Mouse (Mus musculus): ENCODE measurements around the gene Inhbc.

The Inhbc gene

GRCm38 (mm10) chr10:127352187-127352586 lies 18.0 kb downstream of the Inhbc start:
- no peak for DNase-seq (ENCODE audit: inconsistent age in 2 of 2, low spot score in 1 of 2)

- DNase-seq (ENCODE audit: inconsistent age in 2 of 2, low spot score in 1 of 2): no peak
These were observed 18.5 kb downstream of the Inhbc start for GRCm38 (mm10) chr10:127351719-127352118.

DNA sequence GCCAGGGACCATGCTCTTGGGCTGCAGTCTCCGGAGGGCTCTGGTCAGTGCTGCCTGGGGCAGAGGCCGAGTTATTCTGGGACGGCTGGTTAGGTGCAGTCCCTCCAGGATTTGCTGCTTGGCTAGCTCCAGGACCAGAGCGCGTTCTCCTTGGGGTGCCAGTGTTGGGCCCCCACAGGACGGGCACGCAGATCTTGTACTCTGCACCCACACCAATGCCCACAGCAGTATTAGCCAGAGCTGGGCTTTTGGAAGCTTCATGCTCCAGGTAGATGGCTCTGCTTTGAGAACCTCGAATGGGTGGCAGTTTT lies 19.0 kb downstream of the Inhbc start:
- DNase-seq (ENCODE audit: inconsistent age in 2 of 2, low spot score in 1 of 2): no peak

GRCm38 (mm10) chr10:127350594-127351284 lies 19.5 kb downstream of the Inhbc start:
- peak; percentile 59 to 81 for DNase-seq (ENCODE audit: inconsistent age in 2 of 2, low spot score in 1 of 2)

DNA sequence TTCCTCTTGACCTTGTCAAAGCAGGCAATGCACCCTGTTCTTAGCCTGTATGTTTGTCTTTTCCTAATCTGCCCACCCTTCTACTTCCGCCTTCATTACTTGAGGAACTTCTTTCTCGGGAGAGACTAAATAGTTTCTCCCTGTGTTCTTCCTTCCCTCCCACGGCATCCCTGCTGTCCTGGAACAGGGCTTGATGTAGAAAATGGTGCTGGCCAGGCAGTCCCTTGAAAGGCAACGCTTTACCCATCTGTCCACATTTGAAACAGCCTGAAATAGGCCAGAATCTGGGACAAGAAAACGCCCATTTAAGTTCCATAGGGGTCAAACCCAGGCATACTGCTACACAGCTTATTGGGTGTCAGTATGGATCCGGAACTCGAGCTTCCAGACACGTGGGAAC lies 20.4 kb downstream of the Inhbc start:
- no peak for DNase-seq (ENCODE audit: inconsistent age in 2 of 2, low spot score in 1 of 2)

DNA sequence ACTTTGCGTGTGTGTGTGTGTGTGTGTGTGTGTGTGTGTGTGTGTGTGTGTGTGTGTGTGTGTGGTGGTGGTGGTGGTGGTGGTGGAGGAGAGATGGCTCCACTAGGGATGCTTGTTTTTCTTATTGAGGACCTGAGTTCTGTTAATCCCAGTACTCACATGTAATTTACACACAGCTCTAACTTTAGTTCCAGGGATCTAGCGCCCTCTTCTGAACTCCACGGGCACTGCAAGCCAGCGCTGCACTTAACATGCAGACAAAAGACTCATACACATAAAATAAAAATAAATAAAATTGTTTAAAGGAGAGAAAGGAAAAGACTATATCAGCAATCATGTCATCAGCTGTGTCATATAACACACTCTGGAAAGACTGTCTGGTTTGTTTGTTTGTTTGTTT lies 21.3 kb downstream of the Inhbc start:
- DNase-seq (ENCODE audit: inconsistent age in 2 of 2, low spot score in 1 of 2): peak in 1 of 2 experiments; percentile 53

DNA sequence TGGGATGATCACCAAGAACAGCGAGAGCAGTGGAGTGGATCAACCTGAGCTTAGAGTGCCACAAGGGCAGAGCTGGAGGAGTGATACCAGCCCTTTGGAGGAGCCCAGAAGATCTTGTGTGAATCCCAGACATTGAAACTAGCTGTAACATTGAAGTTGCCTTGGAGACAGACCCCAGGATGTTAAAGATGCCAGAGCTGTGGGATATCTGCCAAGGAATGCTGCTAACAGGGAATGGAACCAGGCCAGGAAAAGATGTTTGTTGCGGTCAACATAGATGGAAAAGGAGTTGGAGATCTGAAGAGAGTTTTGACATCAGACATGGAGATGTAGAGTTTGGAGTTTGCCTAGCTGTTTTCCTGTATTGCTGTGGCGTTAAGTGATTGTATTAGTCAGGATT lies 24.1 kb downstream of the Inhbc start:
- DNase-seq (ENCODE audit: inconsistent age in 2 of 2, low spot score in 1 of 2): no peak

DNA sequence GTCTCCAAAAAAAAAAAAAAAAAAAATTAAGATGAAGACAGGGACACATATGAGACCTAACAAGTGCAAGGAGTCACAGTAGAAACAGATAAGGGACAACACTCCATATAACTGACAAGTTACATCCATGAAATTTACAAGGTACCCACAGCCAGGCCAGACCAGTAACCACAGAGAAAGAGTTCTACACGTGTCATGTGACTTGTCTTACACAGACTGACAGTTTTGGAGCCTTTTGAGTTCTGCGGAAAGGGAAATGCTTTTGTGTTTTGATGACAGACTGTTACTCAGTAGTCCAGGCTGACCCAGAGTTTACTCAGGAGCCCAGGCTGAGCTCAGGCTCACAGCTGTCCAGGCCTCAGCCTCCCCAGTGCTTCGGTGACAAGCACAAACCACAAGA lies 27.2 kb downstream of the Inhbc start:
- DNase-seq (ENCODE audit: inconsistent age in 2 of 2, low spot score in 1 of 2): no peak

DNA sequence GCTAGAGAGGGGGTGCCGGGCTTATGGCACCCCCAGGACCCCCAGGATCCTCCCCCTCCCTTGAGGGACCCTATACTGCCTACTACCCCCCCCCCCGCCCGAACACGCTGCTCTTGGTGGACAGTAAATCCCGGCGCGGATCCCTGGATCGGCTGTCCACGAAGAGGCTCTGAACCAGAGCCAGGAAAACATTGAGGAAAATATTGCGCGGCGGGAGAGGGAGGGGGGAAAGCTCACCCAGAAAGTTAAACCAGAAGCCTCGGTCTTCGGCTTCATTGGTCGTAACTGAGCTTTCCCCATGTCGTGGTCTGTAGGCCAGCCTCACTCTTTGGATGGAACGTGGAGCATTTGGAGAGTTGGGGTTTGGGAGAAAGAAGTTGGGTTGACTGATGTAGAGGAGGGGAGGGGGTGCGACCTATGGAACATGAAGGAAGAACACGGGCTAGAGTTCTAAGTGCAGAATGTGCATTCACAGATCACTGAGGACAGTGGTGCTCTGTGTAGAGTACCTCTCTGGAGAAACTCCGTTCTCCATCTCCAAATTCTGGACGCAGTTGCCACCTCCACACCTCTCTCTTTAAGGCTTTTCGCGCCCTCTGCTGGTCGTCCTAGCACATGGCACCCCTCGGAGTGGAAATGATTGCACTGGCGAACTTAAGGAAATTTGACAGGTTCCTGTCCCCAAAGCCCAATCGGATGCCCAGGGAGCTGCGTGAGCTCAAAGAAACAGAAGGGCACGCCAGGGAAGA lies 28.2 kb downstream of the Inhbc start, which contains the start of gene Gli1:
Gene Gli1 (minus strand): TSS at position 84 of the 749 bp plus-strand sequence.
- DNase-seq (ENCODE audit: inconsistent age in 2 of 2, low spot score in 1 of 2): peak; percentile 82 to 95

DNA sequence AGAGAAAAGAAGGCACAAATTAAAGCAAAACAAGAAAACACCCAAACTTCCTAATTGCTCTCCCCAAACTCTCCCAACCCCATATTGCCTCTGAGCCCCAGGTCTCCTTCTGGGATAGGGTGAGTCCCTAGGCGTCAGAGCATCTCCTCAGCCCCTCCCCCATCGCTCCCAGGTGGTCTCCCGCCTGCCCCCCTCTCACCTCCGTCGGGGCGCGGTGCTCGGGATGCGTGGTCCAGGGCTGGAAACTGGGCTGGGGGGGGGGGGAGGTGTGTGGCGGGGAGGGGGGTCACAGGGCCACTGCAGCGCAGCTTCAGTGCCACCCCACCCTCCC lies 28.9 kb downstream of the Inhbc start:
- peak in 1 of 2 experiments; percentile 33 for DNase-seq (ENCODE audit: inconsistent age in 2 of 2, low spot score in 1 of 2)

DNA sequence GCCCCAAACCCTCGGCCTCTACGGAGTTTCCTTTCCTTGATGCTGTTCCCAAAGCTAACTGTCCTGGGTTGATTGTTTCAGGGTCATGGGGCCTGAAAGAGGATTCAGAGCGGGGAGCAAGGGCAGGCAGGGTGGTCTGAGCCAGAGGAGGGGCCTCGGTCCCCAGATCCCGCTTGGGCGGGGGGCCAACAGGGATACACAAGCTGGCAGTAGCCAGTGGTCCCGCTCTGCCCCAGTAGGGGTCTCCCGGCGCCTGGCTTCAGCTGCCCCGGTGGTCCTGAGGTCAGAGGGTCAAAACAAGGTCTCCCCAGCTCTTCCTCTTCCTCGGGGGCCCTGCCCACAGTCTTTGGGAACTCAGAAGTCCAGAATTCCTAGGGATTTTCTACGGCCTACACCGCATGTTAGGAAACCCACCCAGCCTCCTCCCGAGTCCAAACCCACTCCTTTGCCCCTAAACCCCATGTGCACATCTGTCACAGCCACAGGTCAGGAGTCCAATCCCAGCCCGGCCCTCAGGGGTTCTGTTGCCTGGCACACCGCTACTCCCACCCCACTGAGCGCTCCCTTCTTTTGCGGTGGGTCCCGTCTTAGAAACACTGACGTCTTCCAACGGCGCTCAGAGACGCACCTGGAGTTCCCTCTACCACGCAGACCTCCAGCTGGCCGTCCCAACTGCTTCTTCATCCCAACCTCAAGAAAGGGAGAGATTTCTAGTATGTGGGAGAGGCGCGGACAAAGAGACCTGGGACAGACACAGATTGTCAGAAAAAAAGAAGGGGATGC lies 29.5 kb downstream of the Inhbc start:
- DNase-seq (ENCODE audit: inconsistent age in 2 of 2, low spot score in 1 of 2): peak in 1 of 2 experiments; percentile 41

GRCm38 (mm10) chr10:127339683-127340576 lies 30.3 kb downstream of the Inhbc start:
- peak in 1 of 2 experiments; percentile 70 for DNase-seq (ENCODE audit: inconsistent age in 2 of 2, low spot score in 1 of 2)

- DNase-seq (ENCODE audit: inconsistent age in 2 of 2, low spot score in 1 of 2): peak; percentile 87 to 96
These were observed 31.1 kb downstream of the Inhbc start for GRCm38 (mm10) chr10:127338930-127339682.

DNA sequence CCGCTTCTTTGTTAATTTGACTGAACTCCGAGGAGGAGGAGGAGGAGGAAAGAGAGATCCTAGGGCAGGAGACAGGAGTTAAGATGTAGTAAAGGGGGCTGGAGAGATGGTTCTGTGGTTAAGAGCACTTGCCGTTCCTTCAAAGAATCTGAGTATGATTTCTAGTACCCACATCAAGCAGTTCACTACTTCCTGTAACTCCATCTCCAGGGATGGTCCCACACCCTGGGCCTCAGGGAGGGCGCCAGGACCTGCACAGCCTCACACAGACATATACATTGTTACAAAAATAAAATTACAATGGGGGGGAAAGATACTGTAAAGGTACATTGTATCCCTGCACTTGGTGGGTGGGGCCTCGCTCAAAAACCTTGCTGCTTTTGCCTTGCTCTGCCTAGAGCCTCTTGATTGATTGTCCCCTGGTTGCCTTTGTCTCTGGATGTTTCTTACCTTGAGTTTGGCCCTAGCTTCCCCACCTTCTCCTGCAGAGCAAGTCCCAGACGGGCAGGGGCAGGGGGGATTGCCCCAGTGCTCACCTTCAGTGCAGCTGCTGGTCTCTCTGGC lies 32.6 kb downstream of the Inhbc start:
- no peak for DNase-seq (ENCODE audit: inconsistent age in 2 of 2, low spot score in 1 of 2)

- no peak for DNase-seq (ENCODE audit: inconsistent age in 2 of 2, low spot score in 1 of 2)
These were observed 33.3 kb downstream of the Inhbc start for GRCm38 (mm10) chr10:127336952-127337351.

DNA sequence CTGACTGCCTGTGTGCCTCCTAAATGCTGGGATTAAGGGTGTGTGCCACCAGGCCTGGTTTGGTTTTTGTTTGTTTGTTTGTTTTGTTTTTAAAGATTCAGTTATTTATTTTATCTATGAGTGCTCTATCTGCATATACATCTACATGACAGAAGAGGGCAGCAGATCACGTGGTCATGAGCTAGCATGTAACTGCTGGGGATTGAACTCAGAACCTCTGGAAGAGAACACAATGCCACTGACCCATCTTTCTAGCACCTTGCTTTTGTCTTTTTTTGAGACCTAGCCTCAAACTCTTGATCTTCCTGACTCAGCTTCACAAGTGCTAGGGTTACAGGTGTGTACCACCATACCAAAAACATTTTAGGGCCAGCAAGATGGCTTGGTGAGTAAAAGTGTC lies 35.0 kb downstream of the Inhbc start:
- no peak for DNase-seq (ENCODE audit: inconsistent age in 2 of 2, low spot score in 1 of 2)

DNA sequence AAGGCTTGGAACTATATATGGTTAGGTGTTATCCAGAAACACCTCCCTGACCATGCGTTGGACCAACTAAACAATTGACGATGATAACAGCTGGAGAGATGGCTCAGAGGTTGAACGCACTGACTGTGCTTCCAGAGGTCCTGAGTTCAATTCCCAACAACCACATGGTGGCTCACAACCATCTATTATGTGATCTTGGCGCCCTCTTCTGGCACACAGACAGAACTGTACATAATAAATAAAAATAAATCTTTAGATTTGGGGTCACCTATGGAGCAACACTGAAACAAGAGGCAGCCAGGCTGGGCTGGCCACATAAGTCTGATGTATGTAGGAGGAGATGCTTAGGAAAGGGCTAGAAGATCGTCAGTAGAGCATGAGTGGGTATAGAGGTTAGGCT lies 37.1 kb downstream of the Inhbc start:
- DNase-seq (ENCODE audit: inconsistent age in 2 of 2, low spot score in 1 of 2): peak; percentile 11 to 47

- DNase-seq (ENCODE audit: inconsistent age in 2 of 2, low spot score in 1 of 2): peak in 1 of 2 experiments; percentile 7
These were observed 37.9 kb downstream of the Inhbc start for GRCm38 (mm10) chr10:127332211-127332874.

DNA sequence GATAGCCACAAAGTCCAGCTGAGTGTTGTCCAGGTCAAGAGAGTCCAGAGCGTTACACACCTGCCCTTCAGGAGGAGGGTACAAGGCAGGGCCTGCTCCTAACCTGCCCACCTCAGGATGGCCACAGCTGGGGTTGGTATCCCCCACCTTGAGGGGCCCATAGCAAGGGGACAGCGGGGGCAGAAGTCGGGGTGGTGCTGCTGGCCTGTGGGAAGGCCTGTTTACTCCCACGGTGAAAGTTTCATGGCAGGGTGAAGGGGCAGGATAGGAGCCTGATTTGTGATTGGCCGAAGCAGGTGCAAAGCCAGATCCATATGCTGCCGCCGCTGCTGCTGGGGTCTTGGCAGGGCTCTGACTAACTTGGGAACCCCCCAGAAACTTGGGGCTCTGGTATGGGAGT lies 40.0 kb downstream of the Inhbc start:
- no peak for DNase-seq (ENCODE audit: inconsistent age in 2 of 2, low spot score in 1 of 2)

Data from adrenal gland, adult (tissue).